Mouse (Mus musculus): ENCODE results near the gene Acot2. TPM values are rescaled to one million over a fixed set of nuclear protein-coding genes. Genes with fewer than 3 reads are reported as not detected.
"Not testable (repeated sequence)": the region's sequence is repeated elsewhere in the genome, so short reads cannot be mapped to it uniquely, and the experiment has no call there.

Gene Acot2
- polyA plus RNA-seq, 1 experiment from 2014 or later: 29.0 TPM

GRCm38 (mm10) chr12:83998341-83999107, 10.9 kb downstream of the Acot2 start:
- 0 out of 2 replicates have a peak, but pooled peaks cover 3% of the 10 kb centered on the region for H3K4me1 ChIP-seq
- no peak overlapping the region for H3K4me2 ChIP-seq
- no peaks in the 10 kb centered on the region for H3K9me3 ChIP-seq
- no peak overlapping the region for H3K4me3 ChIP-seq (replicated peaks)
- no peak overlapping the region; the same call in 1 of the 2 replicates for H3K27ac ChIP-seq
- no peak overlapping the region for H3K9ac ChIP-seq
- ATAC-seq (ENCODE audit: insufficient read depth, low FRiP score, low read depth): no peak
- H3K36me3 ChIP-seq: 0 out of 2 replicates have a peak, but pooled peaks cover 4% of the 10 kb centered on the region
- 48% methylated on average over 11 of the region's 11 CpGs for WGBS
- no peaks in the 10 kb centered on the region for H3K27me3 ChIP-seq (replicated peaks)

- not testable (repeated sequence) for H3K4me3 ChIP-seq (replicated peaks); H3K27me3 ChIP-seq (replicated peaks); H3K9ac ChIP-seq; H3K4me2 ChIP-seq; H3K4me1 ChIP-seq; H3K9me3 ChIP-seq; H3K36me3 ChIP-seq
- ATAC-seq (ENCODE audit: insufficient read depth, low FRiP score, low read depth): peak; percentile 80; the same call in 1 of the 2 replicates
- 0 out of 2 replicates have a peak overlapping the region, but pooled peaks have one; percentile 1 for H3K27ac ChIP-seq
- WGBS: 42% methylated on average over 8 of the region's 8 CpGs
Measured at GRCm38 (mm10) chr12:83999237-83999636, 11.6 kb downstream of the Acot2 start.

- Histone ChIP-seq H3K36me3 (no peaks in the 10 kb centered on the region), H3K9me3 (no peaks in the 10 kb centered on the region), H3K4me2 (no peak overlapping the region), H3K27ac (no peak overlapping the region), H3K9ac (no peak overlapping the region), H3K4me1 (0 out of 2 replicates have a peak, but pooled peaks cover 3% of the 10 kb centered on the region), H3K4me3 (replicated peaks) (no peak overlapping the region), H3K27me3 (replicated peaks) (no peaks in the 10 kb centered on the region)
- WGBS: 54% methylated on average over 3 of the region's 3 CpGs
- ATAC-seq (ENCODE audit: insufficient read depth, low FRiP score, low read depth): no peak
Measured at GRCm38 (mm10) chr12:84000418-84000817, 12.8 kb downstream of the Acot2 start.

- H3K36me3 ChIP-seq: no peaks in the 10 kb centered on the region
- no peak overlapping the region for H3K4me3 ChIP-seq (replicated peaks)
- ATAC-seq (ENCODE audit: insufficient read depth, low FRiP score, low read depth): no peak
- 88% methylated on average over 1 of the region's 1 CpGs for WGBS
- no peak overlapping the region for H3K27ac ChIP-seq
- H3K27me3 ChIP-seq (replicated peaks): no peaks in the 10 kb centered on the region
- H3K4me1 ChIP-seq: peaks cover 6% of the 10 kb centered on the region; the same call in 1 of the 2 replicates
- no peak overlapping the region for H3K4me2 ChIP-seq
- no peaks in the 10 kb centered on the region for H3K9me3 ChIP-seq
- H3K9ac ChIP-seq: no peak overlapping the region
Measured at GRCm38 (mm10) chr12:84003866-84004265, 16.2 kb downstream of the Acot2 start.

GRCm38 (mm10) chr12:84008251-84008650, 20.6 kb downstream of the Acot2 start:
- Histone ChIP-seq H3K4me2 (peak overlapping the region; percentile 60; the same call in 1 of the 2 replicates), H3K27me3 (replicated peaks) (no peaks in the 10 kb centered on the region), H3K9me3 (no peaks in the 10 kb centered on the region), H3K9ac (no peak overlapping the region), H3K4me1 (peaks cover 18% of the 10 kb centered on the region), H3K36me3 (no peaks in the 10 kb centered on the region), H3K4me3 (replicated peaks) (no peak overlapping the region), H3K27ac (no peak overlapping the region)
- no peak for ATAC-seq (ENCODE audit: insufficient read depth, low FRiP score, low read depth)
- WGBS: 87% methylated on average over 12 of the region's 12 CpGs

- peak overlapping the region; percentile 60 for H3K4me2 ChIP-seq
- H3K4me1 ChIP-seq: peaks cover 18% of the 10 kb centered on the region
- H3K27me3 ChIP-seq (replicated peaks): no peaks in the 10 kb centered on the region
- peak overlapping the region; percentile 59; the same call in 1 of the 2 replicates for H3K27ac ChIP-seq
- no peaks in the 10 kb centered on the region for H3K36me3 ChIP-seq
- ATAC-seq (ENCODE audit: insufficient read depth, low FRiP score, low read depth): no peak
- 58% methylated on average over 8 of the region's 8 CpGs for WGBS
- H3K9me3 ChIP-seq: no peaks in the 10 kb centered on the region
- no peak overlapping the region for H3K9ac ChIP-seq
- peak overlapping the region; percentile 50 for H3K4me3 ChIP-seq (replicated peaks)
Measured at GRCm38 (mm10) chr12:84008729-84009128, 21.1 kb downstream of the Acot2 start.

GRCm38 (mm10) chr12:84009171-84009965, 21.7 kb downstream of the Acot2 start, which contains the start of gene Acot1:
Gene Acot1, plus strand, starts transcription at chr12:84009490.
- 2% methylated on average over 62 of the region's 70 CpGs for WGBS
- ATAC-seq (ENCODE audit: insufficient read depth, low FRiP score, low read depth): peak; percentile 96
- Histone ChIP-seq H3K4me2 (peak within 1 kb of the TSS; percentile 60), H3K4me1 (peaks cover 18% of the 10 kb centered on the region), H3K27ac (peak within 1 kb of the TSS; percentile 59), H3K4me3 (replicated peaks) (peak within 1 kb of the TSS; percentile 50), H3K9ac (0 out of 2 replicates have a peak within 1 kb of the TSS, but pooled peaks have one; percentile 29)
- H3K9me3 ChIP-seq; H3K27me3 ChIP-seq (replicated peaks); H3K36me3 ChIP-seq: not testable (repeated sequence)

- WGBS: 65% methylated on average over 3 of the region's 3 CpGs
- H3K9ac ChIP-seq: no peak overlapping the region
- ATAC-seq (ENCODE audit: insufficient read depth, low FRiP score, low read depth): no peak
Measured at GRCm38 (mm10) chr12:84010201-84010600, 22.5 kb downstream of the Acot2 start.

GRCm38 (mm10) chr12:84011251-84012040, 23.8 kb downstream of the Acot2 start:
- Histone ChIP-seq H3K27ac (no peak overlapping the region), H3K9ac (no peak overlapping the region), H3K9me3 (no peaks in the 10 kb centered on the region), H3K4me2 (peak overlapping the region; percentile 20), H3K27me3 (replicated peaks) (no peaks in the 10 kb centered on the region), H3K36me3 (peaks cover 5% of the 10 kb centered on the region; the same call in 1 of the 2 replicates), H3K4me3 (replicated peaks) (no peak overlapping the region; the same call in 1 of the 2 replicates), H3K4me1 (peaks cover 18% of the 10 kb centered on the region)
- no peak for ATAC-seq (ENCODE audit: insufficient read depth, low FRiP score, low read depth)
- 54% methylated on average over 12 of the region's 12 CpGs for WGBS

More at GRCm38 (mm10) chr12:84010201-84010600, 22.5 kb downstream of the Acot2 start:
- H3K4me3 ChIP-seq (replicated peaks): peak overlapping the region; percentile 50
- no peaks in the 10 kb centered on the region for H3K27me3 ChIP-seq (replicated peaks)
- H3K27ac ChIP-seq: no peak overlapping the region
- H3K36me3 ChIP-seq: no peaks in the 10 kb centered on the region
- H3K4me2 ChIP-seq: peak overlapping the region; percentile 60
- H3K9me3 ChIP-seq: no peaks in the 10 kb centered on the region
- peaks cover 18% of the 10 kb centered on the region for H3K4me1 ChIP-seq

- H3K4me3 ChIP-seq (replicated peaks): no peak overlapping the region
- H3K4me1 ChIP-seq: peaks cover 18% of the 10 kb centered on the region
- no peaks in the 10 kb centered on the region for H3K27me3 ChIP-seq (replicated peaks)
- no peak overlapping the region for H3K27ac ChIP-seq
- H3K9ac ChIP-seq: no peak overlapping the region
- H3K4me2 ChIP-seq: no peak overlapping the region
- H3K9me3 ChIP-seq: no peaks in the 10 kb centered on the region
- H3K36me3 ChIP-seq: peaks cover 5% of the 10 kb centered on the region; the same call in 1 of the 2 replicates
- ATAC-seq (ENCODE audit: insufficient read depth, low FRiP score, low read depth): no peak
- WGBS: 70% methylated on average over 6 of the region's 6 CpGs
Measured at GRCm38 (mm10) chr12:84013130-84013529, 25.5 kb downstream of the Acot2 start.

GRCm38 (mm10) chr12:84013701-84014100, 26.0 kb downstream of the Acot2 start:
- 92% methylated on average over 7 of the region's 7 CpGs for WGBS
- no peak for ATAC-seq (ENCODE audit: insufficient read depth, low FRiP score, low read depth)
- Histone ChIP-seq H3K36me3 (peaks cover 5% of the 10 kb centered on the region; the same call in 1 of the 2 replicates), H3K4me1 (peaks cover 14% of the 10 kb centered on the region), H3K27me3 (replicated peaks) (no peaks in the 10 kb centered on the region), H3K27ac (no peak overlapping the region), H3K4me2 (no peak overlapping the region), H3K4me3 (replicated peaks) (no peak overlapping the region), H3K9me3 (no peaks in the 10 kb centered on the region), H3K9ac (no peak overlapping the region)

Data from stomach, embryonic 15.5 days (tissue).